Mouse (Mus musculus): ENCODE results near the gene Map2k2.
"Not testable (repeated sequence)": the region's sequence is repeated elsewhere in the genome, so short reads cannot be mapped to it uniquely, and the experiment has no call there.

The Map2k2 gene

GRCm38 (mm10) chr10:81105565-81106112 lies at the start of gene Map2k2:
Gene Map2k2 (plus strand): TSS chr10:81105915.
- peak; percentile 98 for DNase-seq

GRCm38 (mm10) chr10:81057406-81058130 lies 48.1 kb upstream of the Map2k2 start:
- no peak for DNase-seq

GRCm38 (mm10) chr10:81058896-81059295 lies 46.8 kb upstream of the Map2k2 start:
- no peak for DNase-seq

GRCm38 (mm10) chr10:81059603-81060543 lies 45.8 kb upstream of the Map2k2 start, which contains the start of gene Sgta:
Gene Sgta (minus strand): TSS chr10:81060181.
- peak; percentile 100 for DNase-seq

- no peak for DNase-seq
Measured at GRCm38 (mm10) chr10:81062710-81063109, 43.0 kb upstream of the Map2k2 start.

GRCm38 (mm10) chr10:81064519-81064918 lies 41.2 kb upstream of the Map2k2 start:
- not testable (repeated sequence) for DNase-seq

- no peak for DNase-seq
Measured at GRCm38 (mm10) chr10:81068706-81069105, 37.0 kb upstream of the Map2k2 start.

- DNase-seq: peak; percentile 98
Measured at GRCm38 (mm10) chr10:81069836-81070235, 35.9 kb upstream of the Map2k2 start, which contains the start of gene Thop1. Gene Thop1 (plus strand): TSS chr10:81070035.

- no peak for DNase-seq
Measured at GRCm38 (mm10) chr10:81072290-81072689, 33.4 kb upstream of the Map2k2 start.

GRCm38 (mm10) chr10:81073464-81073863 lies 32.3 kb upstream of the Map2k2 start:
- DNase-seq: no peak

- DNase-seq: no peak
Measured at GRCm38 (mm10) chr10:81075734-81076133, 30.0 kb upstream of the Map2k2 start.

- DNase-seq: no peak
Measured at GRCm38 (mm10) chr10:81076356-81076755, 29.4 kb upstream of the Map2k2 start.

- no peak for DNase-seq
Measured at GRCm38 (mm10) chr10:81077916-81078315, 27.8 kb upstream of the Map2k2 start.

- no peak for DNase-seq
Measured at GRCm38 (mm10) chr10:81080008-81080655, 25.6 kb upstream of the Map2k2 start.

- DNase-seq: peak; percentile 83
Measured at GRCm38 (mm10) chr10:81082168-81082960, 23.4 kb upstream of the Map2k2 start.

GRCm38 (mm10) chr10:81087021-81087420 lies 18.7 kb upstream of the Map2k2 start:
- no peak for DNase-seq

GRCm38 (mm10) chr10:81089216-81089615 lies 16.5 kb upstream of the Map2k2 start:
- DNase-seq: no peak

GRCm38 (mm10) chr10:81090621-81091020 lies 15.1 kb upstream of the Map2k2 start:
- no peak for DNase-seq

- DNase-seq: peak; percentile 77
Measured at GRCm38 (mm10) chr10:81092465-81093250, 13.1 kb upstream of the Map2k2 start.

- DNase-seq: no peak
Measured at GRCm38 (mm10) chr10:81094931-81095678, 10.6 kb upstream of the Map2k2 start.
